Mouse (Mus musculus): ENCODE data around the gene Smagp.

DNA sequence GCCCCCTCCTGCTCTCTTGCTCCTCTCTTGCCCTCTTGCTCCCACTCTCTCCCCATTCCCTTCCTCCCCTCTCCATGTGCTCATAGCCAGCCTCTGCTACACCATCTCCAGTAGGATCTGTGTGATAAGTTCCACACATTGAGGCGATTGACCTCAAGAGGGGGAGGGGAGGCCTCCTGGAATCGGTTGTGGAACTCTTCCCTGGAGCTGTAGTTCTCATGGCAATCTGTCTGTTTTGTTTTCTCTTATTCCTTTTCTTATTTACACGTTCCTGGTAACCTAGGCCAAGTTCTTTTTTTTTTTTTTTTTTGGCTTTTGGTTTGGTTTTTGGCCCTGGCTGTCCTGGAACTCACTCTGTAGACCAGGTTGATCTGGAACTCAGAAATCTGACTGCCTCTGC, 35.1 kb downstream of the Smagp start:
- TF ChIP-seq POLR2A (IDR thresholded peaks at IDR 0.05; ENCODE audit: low read depth, low read length) (no peak), CTCF (conservative IDR thresholded peaks at IDR 0.05; ENCODE audit: insufficient read depth, insufficient read length, low read depth, low read length) (no peak)
